Mouse (Mus musculus): ENCODE data around the gene Fmnl3. TPM values are rescaled to one million over a fixed set of nuclear protein-coding genes. Genes with fewer than 3 reads are reported as not detected.

Fmnl3 gene
- polyA plus RNA-seq, 1 experiment from 2014 or later, result 29.3 TPM

DNA sequence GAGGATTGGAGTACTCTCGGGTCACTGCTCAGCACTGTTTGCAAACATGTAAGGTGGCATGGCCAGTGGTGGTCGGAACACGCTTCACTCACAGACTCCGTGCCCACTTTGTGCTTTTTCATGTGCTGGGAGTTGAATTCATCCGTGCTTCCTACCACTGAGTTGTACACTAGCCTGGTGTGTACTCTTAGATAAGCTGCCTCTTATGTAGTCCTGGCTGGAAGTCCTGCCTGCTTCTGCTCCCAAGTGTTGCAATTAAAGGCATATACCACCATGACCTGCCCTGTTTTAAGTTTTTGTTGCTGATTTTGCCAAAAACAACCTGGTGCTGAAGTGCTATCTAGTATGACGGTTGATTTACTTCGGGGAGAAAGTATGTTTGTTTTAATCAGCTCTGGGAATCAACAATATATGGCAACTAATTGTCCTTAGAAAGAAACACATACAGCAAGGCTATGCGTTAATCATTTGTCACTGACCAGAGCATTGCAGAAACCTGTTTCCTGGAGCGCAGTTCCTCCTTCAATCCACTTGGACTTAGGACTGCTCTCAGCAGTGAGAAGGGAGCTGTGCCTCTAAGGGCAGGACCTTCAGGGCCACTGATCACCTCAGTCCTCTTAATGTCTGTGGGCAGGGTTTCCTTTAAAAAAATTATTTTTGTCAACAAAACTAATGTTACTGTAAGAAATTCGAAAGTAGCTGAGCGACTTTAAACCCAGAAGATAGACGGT, 33.0 kb upstream of the Fmnl3 start:
- peak overlapping the region; percentile 30 for H3K27ac ChIP-seq (ENCODE audit: low read length)
- peaks cover 31% of the 10 kb centered on the region for H3K36me3 ChIP-seq (ENCODE audit: control insufficient read depth, insufficient read depth, low read length)
- H3K9me3 ChIP-seq (ENCODE audit: control insufficient read depth, low read length), result no peaks in the 10 kb centered on the region
- H3K9ac ChIP-seq (ENCODE audit: low read length), result no peak overlapping the region
- no peak for ATAC-seq (ENCODE audit: low read depth)
- H3K4me3 ChIP-seq (ENCODE audit: low read length), result no peak overlapping the region
- H3K4me2 ChIP-seq (ENCODE audit: low read depth, low read length), result no peak overlapping the region
- 76% methylated on average over 12 of the region's 12 CpGs for WGBS
- H3K27me3 ChIP-seq (ENCODE audit: control insufficient read depth, insufficient read depth, low read depth, low read length), result no peaks in the 10 kb centered on the region
- H3K4me1 ChIP-seq (replicated peaks; ENCODE audit: control insufficient read depth, insufficient read depth, low read length), result peaks cover 9% of the 10 kb centered on the region; the same call in 1 of the 2 replicates

GRCm38 (mm10) chr15:99400602-99401001, 30.3 kb upstream of the Fmnl3 start:
- Histone ChIP-seq H3K36me3 (ENCODE audit: control insufficient read depth, insufficient read depth, low read length) (peaks cover 14% of the 10 kb centered on the region), H3K9ac (ENCODE audit: low read length) (no peak overlapping the region), H3K4me2 (ENCODE audit: low read depth, low read length) (no peak overlapping the region), H3K4me1 (replicated peaks; ENCODE audit: control insufficient read depth, insufficient read depth, low read length) (peaks cover 26% of the 10 kb centered on the region), H3K9me3 (ENCODE audit: control insufficient read depth, low read length) (no peaks in the 10 kb centered on the region), H3K27ac (ENCODE audit: low read length) (no peak overlapping the region), H3K27me3 (ENCODE audit: control insufficient read depth, insufficient read depth, low read depth, low read length) (no peaks in the 10 kb centered on the region), H3K4me3 (ENCODE audit: low read length) (no peak overlapping the region)
- ATAC-seq (ENCODE audit: low read depth), result no peak
- 66% methylated on average over 6 of the region's 6 CpGs for WGBS

- no peak overlapping the region for H3K27ac ChIP-seq (ENCODE audit: low read length)
- H3K27me3 ChIP-seq (ENCODE audit: control insufficient read depth, insufficient read depth, low read depth, low read length), result no peaks in the 10 kb centered on the region
- no peaks in the 10 kb centered on the region for H3K9me3 ChIP-seq (ENCODE audit: control insufficient read depth, low read length)
- 77% methylated on average over 15 of the region's 15 CpGs for WGBS
- ATAC-seq (ENCODE audit: low read depth), result no peak
- H3K4me3 ChIP-seq (ENCODE audit: low read length), result no peak overlapping the region
- H3K36me3 ChIP-seq (ENCODE audit: control insufficient read depth, insufficient read depth, low read length), result peaks cover 14% of the 10 kb centered on the region
- H3K9ac ChIP-seq (ENCODE audit: low read length), result no peak overlapping the region
- peaks cover 35% of the 10 kb centered on the region for H3K4me1 ChIP-seq (replicated peaks; ENCODE audit: control insufficient read depth, insufficient read depth, low read length)
- no peak overlapping the region for H3K4me2 ChIP-seq (ENCODE audit: low read depth, low read length)
Observed at GRCm38 (mm10) chr15:99399503-99400245, 29.4 kb upstream of the Fmnl3 start.

GRCm38 (mm10) chr15:99397622-99398021, 27.3 kb upstream of the Fmnl3 start:
- Histone ChIP-seq H3K36me3 (ENCODE audit: control insufficient read depth, insufficient read depth, low read length) (peaks cover 7% of the 10 kb centered on the region; the same call in 1 of the 2 replicates), H3K4me2 (ENCODE audit: low read depth, low read length) (no peak overlapping the region), H3K9ac (ENCODE audit: low read length) (no peak overlapping the region), H3K9me3 (ENCODE audit: control insufficient read depth, low read length) (no peaks in the 10 kb centered on the region), H3K27me3 (ENCODE audit: control insufficient read depth, insufficient read depth, low read depth, low read length) (no peaks in the 10 kb centered on the region), H3K27ac (ENCODE audit: low read length) (no peak overlapping the region), H3K4me1 (replicated peaks; ENCODE audit: control insufficient read depth, insufficient read depth, low read length) (peaks cover 42% of the 10 kb centered on the region), H3K4me3 (ENCODE audit: low read length) (no peak overlapping the region)
- ATAC-seq (ENCODE audit: low read depth), result no peak
- WGBS, result 89% methylated on average over 2 of the region's 2 CpGs

DNA sequence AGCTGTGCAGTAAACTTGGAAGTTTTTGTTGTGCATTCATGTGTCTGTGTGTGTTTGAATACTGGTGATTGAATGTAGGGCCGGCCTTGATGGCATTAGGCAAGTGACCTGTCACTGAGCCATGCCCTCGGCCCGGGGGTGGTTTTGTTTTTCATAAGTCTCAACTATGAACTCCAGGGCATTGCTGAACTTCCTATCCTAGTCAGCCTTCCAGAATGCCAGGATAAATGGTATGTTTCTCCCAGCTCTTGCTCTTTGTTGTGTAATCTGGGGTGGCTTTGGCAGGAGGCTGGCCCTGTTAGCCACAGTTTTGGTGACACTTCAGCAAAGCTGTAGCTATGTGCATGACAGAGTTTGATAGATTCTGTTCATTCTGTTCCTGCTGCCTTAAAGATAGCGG, 26.6 kb upstream of the Fmnl3 start:
- Histone ChIP-seq H3K4me1 (replicated peaks; ENCODE audit: control insufficient read depth, insufficient read depth, low read length) (peaks cover 46% of the 10 kb centered on the region), H3K9ac (ENCODE audit: low read length) (no peak overlapping the region), H3K4me2 (ENCODE audit: low read depth, low read length) (no peak overlapping the region), H3K36me3 (ENCODE audit: control insufficient read depth, insufficient read depth, low read length) (peaks cover 4% of the 10 kb centered on the region; the same call in 1 of the 2 replicates), H3K9me3 (ENCODE audit: control insufficient read depth, low read length) (no peaks in the 10 kb centered on the region), H3K27me3 (ENCODE audit: control insufficient read depth, insufficient read depth, low read depth, low read length) (no peaks in the 10 kb centered on the region), H3K27ac (ENCODE audit: low read length) (no peak overlapping the region; the same call in 1 of the 2 replicates), H3K4me3 (ENCODE audit: low read length) (no peak overlapping the region)
- 51% methylated on average over 4 of the region's 4 CpGs for WGBS
- no peak for ATAC-seq (ENCODE audit: low read depth)

GRCm38 (mm10) chr15:99396462-99396861, 26.2 kb upstream of the Fmnl3 start:
- no peaks in the 10 kb centered on the region for H3K9me3 ChIP-seq (ENCODE audit: control insufficient read depth, low read length)
- no peak overlapping the region for H3K9ac ChIP-seq (ENCODE audit: low read length)
- 0 out of 2 replicates have a peak, but pooled peaks cover 3% of the 10 kb centered on the region for H3K36me3 ChIP-seq (ENCODE audit: control insufficient read depth, insufficient read depth, low read length)
- H3K4me1 ChIP-seq (replicated peaks; ENCODE audit: control insufficient read depth, insufficient read depth, low read length), result peaks cover 46% of the 10 kb centered on the region
- no peak overlapping the region for H3K4me2 ChIP-seq (ENCODE audit: low read depth, low read length)
- H3K27ac ChIP-seq (ENCODE audit: low read length), result no peak overlapping the region; the same call in 1 of the 2 replicates
- WGBS, result 49% methylated on average over 1 of the region's 1 CpGs
- no peak for ATAC-seq (ENCODE audit: low read depth)
- H3K27me3 ChIP-seq (ENCODE audit: control insufficient read depth, insufficient read depth, low read depth, low read length), result no peaks in the 10 kb centered on the region
- H3K4me3 ChIP-seq (ENCODE audit: low read length), result no peak overlapping the region

- Histone ChIP-seq H3K9ac (ENCODE audit: low read length) (peak overlapping the region; percentile 91), H3K27me3 (ENCODE audit: control insufficient read depth, insufficient read depth, low read depth, low read length) (no peaks in the 10 kb centered on the region), H3K4me1 (replicated peaks; ENCODE audit: control insufficient read depth, insufficient read depth, low read length) (peaks cover 40% of the 10 kb centered on the region), H3K4me3 (ENCODE audit: low read length) (peak overlapping the region; percentile 91), H3K4me2 (ENCODE audit: low read depth, low read length) (peak overlapping the region; percentile 90), H3K36me3 (ENCODE audit: control insufficient read depth, insufficient read depth, low read length) (no peaks in the 10 kb centered on the region), H3K9me3 (ENCODE audit: control insufficient read depth, low read length) (no peaks in the 10 kb centered on the region), H3K27ac (ENCODE audit: low read length) (peak overlapping the region; percentile 93)
- peak; percentile 59 for ATAC-seq (ENCODE audit: low read depth)
- WGBS, result 2% methylated on average over 24 of the region's 24 CpGs
Observed at GRCm38 (mm10) chr15:99393386-99394252, 23.3 kb upstream of the Fmnl3 start.

GRCm38 (mm10) chr15:99392486-99393385, 22.5 kb upstream of the Fmnl3 start, which contains the start of gene Tmbim6:
Gene Tmbim6 (plus strand): TSS chr15:99392882.
- WGBS, result 0% methylated on average over 51 of the region's 51 CpGs
- peak within 1 kb of the TSS; percentile 91 for H3K4me3 ChIP-seq (ENCODE audit: low read length)
- H3K4me2 ChIP-seq (ENCODE audit: low read depth, low read length), result peak within 1 kb of the TSS; percentile 90
- H3K4me1 ChIP-seq (replicated peaks; ENCODE audit: control insufficient read depth, insufficient read depth, low read length), result peaks cover 35% of the 10 kb centered on the region
- ATAC-seq (ENCODE audit: low read depth), result peak; percentile 100
- H3K9ac ChIP-seq (ENCODE audit: low read length), result peak within 1 kb of the TSS; percentile 91
- H3K9me3 ChIP-seq (ENCODE audit: control insufficient read depth, low read length), result no peaks in the 10 kb centered on the region
- H3K27me3 ChIP-seq (ENCODE audit: control insufficient read depth, insufficient read depth, low read depth, low read length), result no peaks in the 10 kb centered on the region
- H3K27ac ChIP-seq (ENCODE audit: low read length), result peak within 1 kb of the TSS; percentile 93
- H3K36me3 ChIP-seq (ENCODE audit: control insufficient read depth, insufficient read depth, low read length), result no peaks in the 10 kb centered on the region

Measured in lung, embryonic 16.5 days (tissue).